In genomic region chr3:146766071-146766605, GRCm38 (mm10) we compare ENCODE assay signal across 15 mouse cellular contexts. TPM values are rescaled to one million over a fixed set of nuclear protein-coding genes. Genes with fewer than 3 reads are reported as not detected.
A peak's percentile ranks its signal among the peaks of the same experiment; 100 is the strongest.
DNase-seq lines count a peak whose midpoint lies in the region; ATAC-seq and TF ChIP-seq lines count a peak whose summit lies in the region.
"Had no signal": no experiment of that assay in that cellular context is flagged by ENCODE, and none has a peak within 500 bp of the region (broad histone marks: within the 10 kb centered on the region; RNA-seq: fewer than 3 reads in every experiment).

No protein-coding gene starts in this region.

- intact Hi-C loops in heart, postnatal 36 days (cut with DNase I) = no loop called here

- H3K4me1 ChIP-seq in heart, embryonic 13.5 days = peaks cover 50% of the 10 kb centered on the region
- peaks cover 64% of the 10 kb centered on the region for H3K4me1 ChIP-seq in liver, embryonic 13.5 days (replicated peaks)
- peaks cover 71% of the 10 kb centered on the region for H3K4me1 ChIP-seq in liver, embryonic 12.5 days
- H3K4me1 ChIP-seq in hindbrain, postnatal 0 days (ENCODE audit: insufficient read depth, low read length) = peaks cover 9% of the 10 kb centered on the region

- H3K4me2 ChIP-seq in heart, embryonic 13.5 days = peak overlapping the region; percentile 62
- no peak overlapping the region for H3K4me2 ChIP-seq in liver, embryonic 13.5 days
- H3K4me2 ChIP-seq in liver, embryonic 12.5 days = no peak overlapping the region
- peak overlapping the region; percentile 54 for H3K4me2 ChIP-seq in hindbrain, postnatal 0 days (ENCODE audit: low read depth, low read length)
- H3K4me2 ChIP-seq: stomach, embryonic 15.5 days had no signal

- no peak for DNase-seq in heart, postnatal 36 days
- DNase-seq in liver, embryonic 13.5 days = no peak
- DNase-seq in Muller cell, postnatal 12 days (ENCODE audit: inconsistent ontology term) = peak; percentile 84
- no peak for DNase-seq in hindbrain, postnatal 0 days (ENCODE audit: low spot score)
- no peak for DNase-seq in kidney, adult 9 months
- DNase-seq: adrenal gland, adult 8-10 months; embryo, embryonic 11 days; lung, postnatal 14 days had no signal

- no peaks in the 10 kb centered on the region for H3K36me3 ChIP-seq in heart, embryonic 13.5 days
- 0 out of 2 replicates have a peak, but pooled peaks cover 4% of the 10 kb centered on the region for H3K36me3 ChIP-seq in liver, embryonic 13.5 days
- H3K36me3 ChIP-seq in liver, embryonic 12.5 days = no peaks in the 10 kb centered on the region; the same call in 1 of the 2 replicates
- H3K36me3 ChIP-seq in hindbrain, postnatal 0 days (ENCODE audit: insufficient read depth, low read length) = no peaks in the 10 kb centered on the region
- H3K36me3 ChIP-seq: stomach, embryonic 15.5 days had no signal

- peak overlapping the region; percentile 31 for H3K4me3 ChIP-seq in heart, embryonic 13.5 days
- H3K4me3 ChIP-seq in liver, embryonic 13.5 days (replicated peaks) = no peak overlapping the region
- H3K4me3 ChIP-seq in liver, embryonic 12.5 days = no peak overlapping the region
- no peak overlapping the region for H3K4me3 ChIP-seq in hindbrain, postnatal 0 days (ENCODE audit: low read length)
- H3K4me3 ChIP-seq: myocyte; stomach, embryonic 15.5 days had no signal

- TF ChIP-seq CTCF in hindbrain, postnatal 0 days (IDR thresholded peaks at IDR 0.05; ENCODE audit: low read depth) = no peak

- 81% methylated on average over 4 of the region's 4 CpGs for WGBS in heart, embryonic 13.5 days
- 81% methylated on average over 4 of the region's 4 CpGs for WGBS in liver, embryonic 13.5 days (ENCODE audit: insufficient replicate concordance)
- 89% methylated on average over 4 of the region's 4 CpGs for WGBS in liver, embryonic 12.5 days (ENCODE audit: insufficient replicate concordance)
- WGBS in hindbrain, postnatal 0 days = 76% methylated on average over 4 of the region's 4 CpGs

- H3K9me3 ChIP-seq in heart, embryonic 13.5 days = no peaks in the 10 kb centered on the region
- H3K9me3 ChIP-seq in liver, embryonic 13.5 days (replicated peaks) = no peaks in the 10 kb centered on the region
- no peaks in the 10 kb centered on the region for H3K9me3 ChIP-seq in liver, embryonic 12.5 days (replicated peaks)
- no peaks in the 10 kb centered on the region for H3K9me3 ChIP-seq in hindbrain, postnatal 0 days (ENCODE audit: low read length)
- H3K9me3 ChIP-seq: stomach, embryonic 15.5 days had no signal

- H3K27me3 ChIP-seq in heart, embryonic 13.5 days (replicated peaks) = no peaks in the 10 kb centered on the region
- H3K27me3 ChIP-seq in liver, embryonic 13.5 days = no peaks in the 10 kb centered on the region
- no peaks in the 10 kb centered on the region for H3K27me3 ChIP-seq in liver, embryonic 12.5 days (replicated peaks)
- H3K27me3 ChIP-seq in hindbrain, postnatal 0 days (ENCODE audit: insufficient read depth, low read length) = no peaks in the 10 kb centered on the region
- H3K27me3 ChIP-seq: Patski; stomach, embryonic 15.5 days had no signal

- ATAC-seq in heart, embryonic 13.5 days (ENCODE audit: extremely low read depth, insufficient number of reproducible peaks, low FRiP score, low TSS enrichment) = no peak
- ATAC-seq in liver, embryonic 13.5 days (ENCODE audit: low read depth) = no peak
- ATAC-seq in liver, embryonic 12.5 days = no peak
- ATAC-seq in hindbrain, postnatal 0 days = no peak
- ATAC-seq in cerebellum, adult (ENCODE audit: insufficient number of reproducible peaks, low FRiP score, low TSS enrichment) = no peak

- peak overlapping the region; percentile 78 for H3K27ac ChIP-seq in heart, embryonic 13.5 days (replicated peaks)
- peak overlapping the region; percentile 27; the same call in 1 of the 2 replicates for H3K27ac ChIP-seq in liver, embryonic 13.5 days
- H3K27ac ChIP-seq in liver, embryonic 12.5 days = no peak overlapping the region
- H3K27ac ChIP-seq in hindbrain, postnatal 0 days = peak overlapping the region; percentile 51
- H3K27ac ChIP-seq: kidney, postnatal 0 days; stomach, embryonic 15.5 days had no signal

- H3K9ac ChIP-seq in heart, embryonic 13.5 days = peak overlapping the region; percentile 69
- H3K9ac ChIP-seq in liver, embryonic 13.5 days = no peak overlapping the region
- no peak overlapping the region for H3K9ac ChIP-seq in liver, embryonic 12.5 days
- no peak overlapping the region for H3K9ac ChIP-seq in hindbrain, postnatal 0 days (replicated peaks; ENCODE audit: low read length)
- H3K9ac ChIP-seq: stomach, embryonic 15.5 days had no signal

RNA-seq across cellular contexts. Expression of gene Prkacb, which starts 46.7 kb away (rescaled TPM):
- 45.1 and 45.2 TPM in 2 replicates for polyA plus RNA-seq in heart, embryonic 13.5 days (2015; fragmentation: Nextera tagmentation; extraction: Ambion mirVana)
- 10 to 100 TPM; 60.6 to 62.4 TPM for total RNA-seq in heart, postnatal 36 days (2021)
- 13.8 and 16.8 TPM in 2 replicates for polyA plus RNA-seq in liver, embryonic 13.5 days (2015; fragmentation: Nextera tagmentation; extraction: Ambion mirVana)
- 22.2 and 23.9 TPM in 2 replicates for polyA plus RNA-seq in liver, embryonic 12.5 days (2016; fragmentation: Nextera tagmentation; extraction: Ambion mirVana)
- 235 and 238 TPM in 2 replicates for total RNA-seq in hindbrain, postnatal 0 days (2014; rRNA removed)
- polyA plus RNA-seq in hindbrain, postnatal 0 days (2015; fragmentation: Nextera tagmentation; extraction: Ambion mirVana) = 167 and 180 TPM in 2 replicates

Comparison
In these comparisons a context has a peak if more than half of its experiments do, and no peak if none do; other contexts are left out.
1. H3K4me2 ChIP-seq: peak in heart, embryonic 13.5 days (single experiment) and hindbrain, postnatal 0 days (single experiment); none in liver, embryonic 13.5 days (single experiment) and liver, embryonic 12.5 days (single experiment).